Mouse (Mus musculus): Measurements from ENCODE around the gene Atp6v0d1.

GRCm38 (mm10) chr8:105543703-105544102, 22.1 kb downstream of the Atp6v0d1 start:
- TF ChIP-seq EP300 (IDR thresholded peaks at IDR 0.05; ENCODE audit: low read depth): no peak
- TF ChIP-seq CTCF (IDR thresholded peaks at IDR 0.05; ENCODE audit: low read depth): no peak
